Mouse (Mus musculus) B cell, adult 2 months (primary cell): ENCODE data around the gene 9230113P08Rik.
"Not testable (repeated sequence)": the region's sequence is repeated elsewhere in the genome, so short reads cannot be mapped to it uniquely, and the experiment has no call there.

Experiments
- DNase-seq, 2 experiments: peaks; one replicate each; pipeline ENCODE4 v3.0.0; 2022

9230113P08Rik gene

GRCm38 (mm10) chr9:35908123-35908522, at the start of gene 9230113P08Rik:
Gene 9230113P08Rik, plus strand, starts transcription at chr9:35908423.
- DNase-seq = not testable (repeated sequence)

GRCm38 (mm10) chr9:35893112-35893511, 15.1 kb upstream of the 9230113P08Rik start:
- not testable (repeated sequence) for DNase-seq

GRCm38 (mm10) chr9:35904494-35904893, 3.7 kb upstream of the 9230113P08Rik start:
- DNase-seq = no peak

GRCm38 (mm10) chr9:35930817-35931216, 22.6 kb downstream of the 9230113P08Rik start:
- no peak for DNase-seq
